Mouse (Mus musculus) spleen, adult 2 months (tissue): ENCODE measurements around the gene Slc39a11. TPM values are rescaled to one million over a fixed set of nuclear protein-coding genes. Genes with fewer than 3 reads are reported as not detected.

Experiments used
- DNase-seq, 2 experiments: peaks; one replicate each; pipeline versions ENCODE4 v3.0.0 to v3.0.0-alpha.2; 2012 to 2021; ENCODE audit warnings: low spot score in 2 of 2, low read depth in 1 of 2
- H3K27ac ChIP-seq: fragments of 200-500 bp; 2 replicates; pipeline ENCODE4 v1.5.1; 2012; ENCODE audit warnings: low read length, inconsistent platforms; ENCODE audit not compliant: insufficient read depth
- H3K27me3 ChIP-seq: fragments of 200-500 bp; 2 replicates; pipeline ENCODE4 v1.6.1; 2012; ENCODE audit warnings: mild to moderate bottlenecking, moderate library complexity, low read length, inconsistent platforms; ENCODE audit not compliant: control insufficient read depth, insufficient read depth
- H3K36me3 ChIP-seq: fragments of 200-500 bp; 2 replicates; pipeline ENCODE4 v1.6.1; 2012; ENCODE audit warnings: mild to moderate bottlenecking, low read length, inconsistent platforms; ENCODE audit not compliant: control insufficient read depth, insufficient read depth
- H3K4me1 ChIP-seq: fragments of 200-500 bp; 2 replicates; pipeline ENCODE4 v1.6.1; 2011; ENCODE audit warnings: inconsistent platforms; ENCODE audit not compliant: control insufficient read depth, insufficient read depth, insufficient read length
- H3K4me3 ChIP-seq: fragments of 200-500 bp; 2 replicates; pipeline ENCODE4 v1.5.1; 2011; ENCODE audit warnings: mild to moderate bottlenecking, inconsistent platforms; ENCODE audit not compliant: insufficient read depth, insufficient read length; ENCODE audit errors: extremely low read depth
- CTCF ChIP-seq: fragments of 200-500 bp; IDR thresholded peaks from 2 replicates; pipeline ENCODE4 v1.5.1; 2011; ENCODE audit warnings: mild to moderate bottlenecking, inconsistent platforms; ENCODE audit not compliant: insufficient read depth, insufficient read length, insufficient replicate concordance; ENCODE audit errors: extremely low read depth
- POLR2A ChIP-seq: fragments of 200-500 bp; IDR thresholded peaks from 2 replicates; pipeline ENCODE4 v1.6.1; 2011; ENCODE audit warnings: low read depth, low read length, inconsistent platforms
- WGBS: fragments of 180-500 bp; shearing (Covaris S2); methylation state at CpG from one replicate; pipeline ENCODE4 v1.1.7; 2018; 5-methylcytosine and 5-hydroxymethylcytosine counted together
- polyA plus RNA-seq: library from polyadenylated mRNA; depleted of rRNA; stranded (reverse); fragments of >200 nt; gene quantifications from 2 replicates; pipeline ENCODE4 v1.2.3, GENCODE M21; 2012

The Slc39a11 gene
- polyA plus RNA-seq, 1 experiment: 11.6 TPM

DNA sequence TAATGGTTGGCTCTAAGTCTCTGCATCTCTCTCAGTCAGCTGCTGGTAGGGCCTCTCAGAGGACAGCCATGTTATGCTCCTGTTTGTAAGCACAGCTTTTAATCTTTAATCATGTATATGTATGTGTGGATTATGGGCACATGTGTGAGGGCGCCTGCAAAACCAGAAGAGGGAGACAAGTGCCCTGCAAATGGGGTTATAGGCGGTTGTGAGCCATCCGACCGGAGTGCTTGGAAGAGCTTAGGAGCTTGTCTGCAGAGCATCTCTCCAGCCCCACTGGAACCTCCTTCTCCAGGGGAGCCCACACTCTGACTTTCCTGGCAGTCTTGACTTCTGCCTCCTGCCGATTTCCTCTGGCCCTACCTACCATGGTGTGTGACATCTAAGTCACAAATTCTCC, 211.0 kb downstream of the Slc39a11 start:
- H3K27ac ChIP-seq: no peak overlapping the region
- DNase-seq: no peak
- 92% methylated on average over 5 of the region's 5 CpGs for WGBS

DNA sequence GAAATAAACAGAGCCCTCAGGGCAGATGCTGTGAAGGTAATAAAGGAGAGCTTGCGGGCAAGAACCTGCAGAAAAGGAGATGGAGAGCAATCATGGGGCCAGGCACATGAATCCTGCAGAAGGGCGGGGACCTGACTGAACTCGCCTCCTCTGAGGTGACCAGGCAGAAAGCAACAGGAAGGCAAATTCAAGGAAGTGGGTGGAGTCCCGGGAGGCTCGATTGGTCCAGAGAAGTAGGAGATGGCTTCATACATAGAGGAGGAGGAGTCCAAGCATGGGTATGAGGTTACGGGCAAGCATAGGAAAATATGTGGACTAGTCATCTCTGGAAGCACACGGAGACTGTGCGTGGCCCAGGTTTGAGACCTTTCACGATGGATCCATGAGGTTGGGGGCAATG, 212.5 kb downstream of the Slc39a11 start:
- WGBS: 71% methylated on average over 9 of the region's 9 CpGs
- no peak overlapping the region for H3K27ac ChIP-seq

More for the DNA sequence above, 211.0 kb downstream of the Slc39a11 start:
- TF ChIP-seq POLR2A: no peak
- no peak for TF ChIP-seq CTCF
- H3K27me3 ChIP-seq: no peaks in the 10 kb centered on the region
- H3K4me3 ChIP-seq: no peak overlapping the region
- H3K4me1 ChIP-seq: no peaks in the 10 kb centered on the region
- H3K36me3 ChIP-seq: no peaks in the 10 kb centered on the region

DNA sequence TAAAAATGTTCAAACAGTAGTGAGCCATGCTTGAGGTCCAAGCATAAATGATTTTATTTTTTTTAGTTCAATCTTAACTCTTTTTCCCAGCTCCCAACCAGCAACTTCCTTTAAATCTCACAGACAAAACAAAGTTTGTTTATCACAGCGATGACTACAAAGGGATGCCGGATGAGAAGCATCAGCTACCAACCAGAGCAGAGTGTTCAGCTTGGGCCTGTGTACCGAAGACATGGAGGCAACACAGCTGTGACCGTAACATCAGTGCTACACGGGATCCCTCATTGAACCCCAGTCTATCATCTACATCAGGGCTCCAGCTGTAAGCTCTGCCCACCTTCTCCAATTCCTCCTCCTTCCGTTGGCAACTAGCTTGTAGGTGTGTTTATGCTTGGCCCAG, 213.6 kb downstream of the Slc39a11 start:
- no peak for DNase-seq
- no peaks in the 10 kb centered on the region for H3K27me3 ChIP-seq
- no peaks in the 10 kb centered on the region for H3K4me1 ChIP-seq
- H3K36me3 ChIP-seq: no peaks in the 10 kb centered on the region
- no peak overlapping the region for H3K27ac ChIP-seq
- H3K4me3 ChIP-seq: no peak overlapping the region
- WGBS: 93% methylated on average over 6 of the region's 6 CpGs
- TF ChIP-seq POLR2A (no peak), CTCF (no peak)

More for the DNA sequence above, 212.5 kb downstream of the Slc39a11 start:
- Histone ChIP-seq H3K4me3 (no peak overlapping the region), H3K27me3 (no peaks in the 10 kb centered on the region), H3K4me1 (no peaks in the 10 kb centered on the region), H3K36me3 (no peaks in the 10 kb centered on the region)
- no peak for TF ChIP-seq POLR2A
- no peak for TF ChIP-seq CTCF
- no peak for DNase-seq

DNA sequence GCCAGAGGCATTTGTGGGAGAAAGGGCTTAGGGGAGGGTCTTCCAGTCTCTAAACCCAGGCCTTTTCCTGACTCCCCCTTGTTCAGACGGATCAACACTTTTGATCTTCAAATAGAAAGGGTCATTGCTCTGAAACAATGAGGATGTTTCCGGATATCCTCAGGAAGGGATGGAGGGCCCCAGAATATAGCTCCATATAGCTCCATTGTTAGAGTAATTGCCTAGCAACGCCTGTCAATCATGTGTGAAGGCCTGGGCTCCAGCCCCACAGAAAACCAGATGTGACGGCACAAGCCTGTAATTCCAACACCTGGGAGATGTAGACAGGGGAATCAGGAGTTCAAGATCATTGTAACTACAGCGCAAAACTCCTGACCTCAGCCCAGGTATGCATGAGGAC, 214.2 kb downstream of the Slc39a11 start:
- no peaks in the 10 kb centered on the region for H3K27me3 ChIP-seq
- DNase-seq: no peak
- H3K4me3 ChIP-seq: no peak overlapping the region
- H3K4me1 ChIP-seq: no peaks in the 10 kb centered on the region
- H3K36me3 ChIP-seq: no peaks in the 10 kb centered on the region
- WGBS: 86% methylated on average over 5 of the region's 5 CpGs
- TF ChIP-seq CTCF (no peak), POLR2A (no peak)
- H3K27ac ChIP-seq: no peak overlapping the region

DNA sequence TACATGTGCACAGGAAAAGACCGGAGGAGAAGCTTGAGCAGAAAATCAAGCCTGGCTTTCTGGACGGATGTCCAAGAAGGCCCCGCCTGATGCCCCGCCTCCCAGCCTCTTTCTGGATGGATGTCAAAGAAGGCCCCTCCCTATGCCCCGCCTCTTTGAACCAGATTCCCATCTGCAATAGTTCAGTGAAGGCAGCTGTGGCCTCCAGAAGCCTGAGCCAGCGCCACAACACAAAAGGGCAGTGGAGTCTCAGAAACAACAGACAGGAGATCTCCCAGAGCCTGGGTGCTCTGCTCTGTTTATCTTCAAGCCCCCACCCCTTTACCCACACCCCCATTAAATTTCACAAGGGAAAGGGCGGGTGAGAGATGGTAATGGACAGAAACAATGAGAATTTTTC, 218.7 kb downstream of the Slc39a11 start:
- no peak overlapping the region for H3K27ac ChIP-seq
- DNase-seq: no peak
- 79% methylated on average over 7 of the region's 7 CpGs for WGBS
- TF ChIP-seq POLR2A (no peak), CTCF (no peak)
- no peaks in the 10 kb centered on the region for H3K36me3 ChIP-seq
- H3K27me3 ChIP-seq: no peaks in the 10 kb centered on the region
- no peaks in the 10 kb centered on the region for H3K4me1 ChIP-seq
- no peak overlapping the region for H3K4me3 ChIP-seq

DNA sequence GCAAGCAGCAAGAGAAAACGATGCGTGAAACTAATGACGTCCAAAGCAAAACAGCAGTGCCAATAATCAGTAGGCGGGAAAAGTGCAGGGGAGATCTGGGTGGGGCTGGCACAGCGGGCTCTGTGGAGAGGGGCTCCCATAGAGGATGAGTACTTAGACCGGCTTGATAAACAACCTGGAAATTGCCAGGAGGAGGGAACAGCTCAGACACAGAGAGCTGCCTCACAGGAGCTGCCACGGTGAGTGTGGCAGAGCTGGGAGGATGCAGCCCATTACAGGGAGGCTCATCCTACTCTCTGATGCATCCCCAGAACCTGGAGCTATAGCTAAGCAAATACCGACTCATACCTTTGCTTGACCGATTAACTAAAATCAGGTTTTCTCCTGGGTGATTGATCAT, 224.0 kb downstream of the Slc39a11 start:
- H3K27me3 ChIP-seq: no peaks in the 10 kb centered on the region
- TF ChIP-seq CTCF (no peak), POLR2A (no peak)
- no peak overlapping the region for H3K27ac ChIP-seq
- no peak for DNase-seq
- H3K4me1 ChIP-seq: no peaks in the 10 kb centered on the region
- no peak overlapping the region for H3K4me3 ChIP-seq
- no peaks in the 10 kb centered on the region for H3K36me3 ChIP-seq
- WGBS: 94% methylated on average over 9 of the region's 9 CpGs

DNA sequence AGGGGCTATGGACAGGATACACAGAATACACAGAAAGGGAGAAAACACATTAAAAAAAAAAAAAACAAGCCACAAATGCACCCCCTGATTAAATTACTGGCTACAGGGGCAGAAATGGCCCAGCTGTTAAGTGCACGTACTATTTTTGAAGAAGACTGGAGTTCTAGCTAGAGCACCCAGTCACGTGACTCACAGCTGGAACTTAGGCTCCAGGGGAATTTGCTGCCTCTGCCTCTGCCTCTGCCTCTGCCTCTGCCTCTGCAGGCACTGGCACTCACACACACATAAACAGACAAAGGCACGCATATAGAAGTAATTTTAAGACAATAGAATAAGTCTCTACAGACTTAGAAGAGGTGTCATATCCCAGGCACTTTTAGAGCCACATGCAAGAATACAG, 224.4 kb downstream of the Slc39a11 start:
- DNase-seq: no peak
- Histone ChIP-seq H3K4me1 (no peaks in the 10 kb centered on the region), H3K4me3 (no peak overlapping the region), H3K36me3 (no peaks in the 10 kb centered on the region), H3K27me3 (no peaks in the 10 kb centered on the region), H3K27ac (no peak overlapping the region)
- 80% methylated on average over 3 of the region's 3 CpGs for WGBS
- TF ChIP-seq POLR2A: no peak
- no peak for TF ChIP-seq CTCF
